Mouse (Mus musculus) heart, postnatal 10 days (tissue): ENCODE results near the gene Utp3. TPM values are rescaled to one million over a fixed set of nuclear protein-coding genes. Genes with fewer than 3 reads are reported as not detected.

Source experiments
- DNase-seq, 2 experiments: peaks; one replicate each; pipeline ENCODE4 v3.0.0; 2021
- intact Hi-C: fragments of 180-260 bp; cut with DNase I; formaldehyde crosslinking; loops from one replicate; pipeline ENCODE4 v1.15.1; 2025
- total RNA-seq, 2 experiments: library from RNA; stranded (reverse); gene quantifications; 2 replicates each; pipeline ENCODE4 v1.2.3; 2021

The Utp3 gene
- total RNA-seq, 2 experiments from 2014 or later: 21.5 to 21.9 TPM

DNA sequence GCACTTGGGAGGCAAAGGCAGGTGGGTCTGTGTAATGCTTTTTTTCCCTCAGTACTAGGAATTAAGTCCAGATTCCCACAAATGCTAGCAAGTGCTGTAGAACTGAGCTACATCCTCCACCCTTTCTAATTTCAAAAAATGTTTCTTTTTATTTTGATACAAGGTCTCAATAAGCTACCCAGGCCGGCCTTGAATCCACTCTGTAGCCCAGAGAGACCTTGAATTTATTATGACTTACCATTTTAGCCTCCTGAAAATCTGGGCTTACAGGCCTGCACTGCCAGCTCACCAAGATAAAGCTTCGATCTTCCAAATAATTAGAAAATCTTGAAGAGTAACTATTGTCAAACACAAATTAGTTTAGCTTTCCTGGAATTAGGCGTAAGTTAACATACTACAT lies 49.8 kb downstream of the Utp3 start:
- no peak for DNase-seq
- intact Hi-C loops: no loop called here

DNA sequence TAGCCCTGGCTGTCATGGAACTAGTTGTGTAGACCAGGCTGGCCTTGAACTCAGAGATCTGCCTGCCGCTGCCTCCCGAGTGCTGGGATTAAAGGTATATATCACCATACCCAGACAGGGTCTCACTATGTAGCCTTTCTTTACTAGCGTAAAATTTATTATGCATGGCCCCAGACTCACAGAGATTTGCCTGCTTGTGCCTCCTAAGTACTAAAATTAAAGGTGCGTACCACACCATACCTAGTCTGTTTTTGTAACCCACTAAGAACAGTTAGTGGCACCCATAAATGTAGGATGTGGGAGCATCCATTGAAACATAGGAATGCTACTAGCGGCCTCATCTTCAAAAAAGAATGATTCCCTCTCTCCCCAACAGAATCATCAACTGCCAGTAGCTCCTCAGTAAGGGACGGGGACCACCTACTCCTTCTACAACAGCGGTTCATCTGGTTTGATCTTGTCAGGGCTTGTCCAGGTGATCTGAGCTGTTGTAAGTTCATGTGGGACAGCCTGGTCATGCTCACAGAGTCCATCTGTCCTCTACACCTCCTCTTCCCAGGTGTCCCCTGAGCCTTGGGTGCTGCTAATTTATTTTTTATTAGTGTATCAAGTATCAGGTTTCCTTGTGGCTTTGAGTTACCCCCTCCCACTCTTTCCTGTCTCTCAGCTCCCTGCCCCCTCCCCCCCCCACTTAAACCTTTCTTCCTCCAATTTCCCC lies 50.5 kb downstream of the Utp3 start:
- no peak for DNase-seq
- intact Hi-C loops: no loop called here

Other genes starting within 250 kb of the Utp3 start
- gene Prol1, start 237.2 kb upstream of the Utp3 start, total RNA-seq: not detected
- not detected for gene Amtn, start 178.4 kb upstream of the Utp3 start, total RNA-seq
- not detected for gene Ambn, start 98.5 kb upstream of the Utp3 start, total RNA-seq
- gene Enam, start 66.5 kb upstream of the Utp3 start, total RNA-seq: not detected
- gene Jchain, start 26.6 kb upstream of the Utp3 start, total RNA-seq: under 1 TPM; 0.17 to 0.31 TPM
- gene Rufy3, start 10.6 kb downstream of the Utp3 start, total RNA-seq: 10 to 100 TPM; 12.7 to 12.8 TPM
- gene Grsf1, start 121.7 kb downstream of the Utp3 start, total RNA-seq: 100 to 1,000 TPM; 197 to 201 TPM
- 10 to 100 TPM; 52.2 to 57.3 TPM for gene Mob1b, start 166.4 kb downstream of the Utp3 start, total RNA-seq
- gene Dck, start 210.5 kb downstream of the Utp3 start, total RNA-seq: 1 to 10 TPM; 7.6 to 7.8 TPM